Mouse (Mus musculus): Measurements from ENCODE around the gene Hist1h1c.

DNA sequence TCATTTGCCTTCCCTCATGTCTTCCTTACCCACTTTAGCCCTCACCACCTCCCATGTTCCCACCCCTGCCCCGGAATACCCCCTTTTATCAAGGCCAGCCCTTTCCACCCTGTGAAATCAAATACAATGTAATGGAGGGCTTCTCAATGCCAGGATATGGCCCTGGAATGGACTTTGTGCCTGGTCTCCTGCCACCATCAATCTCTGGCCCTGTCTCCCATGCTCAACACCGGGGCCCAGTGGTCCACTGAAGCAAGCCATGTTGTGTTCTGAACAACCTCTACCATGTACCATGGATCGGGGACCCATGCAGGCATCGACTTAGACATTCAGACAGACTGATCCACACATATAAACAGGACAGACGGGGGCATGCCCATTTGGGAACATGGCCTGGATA, 8.9 kb upstream of the Hist1h1c start:
- TF ChIP-seq POLR2A (IDR thresholded peaks at IDR 0.05; ENCODE audit: insufficient read depth, low read depth, low read length) = no peak
- no peak for TF ChIP-seq CTCF (IDR thresholded peaks at IDR 0.05)
